Comparison of ENCODE assay signal across 1 mouse cellular context in genomic region chr4:117133366-117133796, GRCm38 (mm10).
A peak's percentile ranks its signal among the peaks of the same experiment; 100 is the strongest.
TF ChIP-seq lines count a peak whose summit lies in the region.

No protein-coding gene starts in this region.

TF ChIP-seq in CH12.LX, 34 proteins besides CTCF, POLR2A, EP300 and RAD21:
- TF ChIP-seq USF2 (conservative IDR thresholded peaks at IDR 0.05; ENCODE audit: low read depth, low read length) (no peak), UBTF (IDR thresholded peaks at IDR 0.05; ENCODE audit: low read depth, low read length) (no peak), HCFC1 (IDR thresholded peaks at IDR 0.05; ENCODE audit: low read depth, low read length) (no peak), POLR2AphosphoS2 (IDR thresholded peaks at IDR 0.05; ENCODE audit: low read depth, low read length) (no peak), SIN3A (IDR thresholded peaks at IDR 0.05; ENCODE audit: low read length) (peak; percentile 22; the same call in 1 of the 2 replicates), USF1 (IDR thresholded peaks at IDR 0.05; ENCODE audit: low read depth, low read length) (no peak)
